Mouse (Mus musculus) limb, embryonic 14.5 days (tissue): ENCODE results near the gene Klhl35. TPM values are rescaled to one million over a fixed set of nuclear protein-coding genes. Genes with fewer than 3 reads are reported as not detected.

Experiments used
- ATAC-seq: fragments of 200-750 bp; cut with Nextera tagmentation; 2 replicates; pipeline ENCODE4 v1.8.0; 2017; ENCODE audit warnings: low read depth, moderate number of reproducible peaks, moderate TSS enrichment; ENCODE audit not compliant: low FRiP score
- DNase-seq: peaks from one replicate; pipeline ENCODE4 v3.0.0-alpha.2; 2015; ENCODE audit warnings: low spot score
- H3K27ac ChIP-seq: fragments of 300-500 bp; sonication (generic); replicated peaks from 2 replicates; pipeline ENCODE4 v1.5.1; 2014; ENCODE audit warnings: low read depth, mild to moderate bottlenecking, low read length, moderate library complexity, mixed read lengths
- H3K27me3 ChIP-seq: fragments of 300-500 bp; sonication (generic); 2 replicates; pipeline ENCODE4 v1.6.1; 2014; ENCODE audit warnings: low read length, mixed read lengths; ENCODE audit not compliant: control insufficient read depth, insufficient read depth
- H3K36me3 ChIP-seq: fragments of 300-500 bp; sonication (generic); 2 replicates; pipeline ENCODE4 v1.6.1; 2014; ENCODE audit warnings: mild to moderate bottlenecking, low read length, moderate library complexity, mixed read lengths; ENCODE audit not compliant: control insufficient read depth, insufficient read depth
- H3K4me1 ChIP-seq: fragments of 300-500 bp; sonication (generic); 2 replicates; pipeline ENCODE4 v1.6.1; 2014; ENCODE audit warnings: antibody characterized with exemption, low read length, mixed read lengths; ENCODE audit not compliant: control insufficient read depth, insufficient read depth
- H3K4me2 ChIP-seq: fragments of 300-500 bp; sonication (generic); replicated peaks from 2 replicates; pipeline ENCODE4 v1.6.1; 2014; ENCODE audit warnings: low read depth, mild to moderate bottlenecking, low read length, moderate library complexity; ENCODE audit not compliant: severe bottlenecking
- H3K4me3 ChIP-seq: fragments of 300-500 bp; sonication (generic); replicated peaks from 2 replicates; pipeline ENCODE4 v1.5.1; 2014; ENCODE audit warnings: low read length
- H3K9ac ChIP-seq: fragments of 300-500 bp; sonication (generic); 2 replicates; pipeline ENCODE4 v1.6.1; 2014; ENCODE audit warnings: mild to moderate bottlenecking, low read depth, low read length, moderate library complexity; ENCODE audit not compliant: severe bottlenecking
- H3K9me3 ChIP-seq: fragments of 300-500 bp; sonication (generic); 2 replicates; pipeline ENCODE4 v1.6.1; 2016; ENCODE audit warnings: low read length; ENCODE audit not compliant: control insufficient read depth
- POLR2A ChIP-seq: fragments of 200-500 bp; IDR thresholded peaks from 2 replicates; pipeline ENCODE4 v1.8.0; 2012; ENCODE audit warnings: inconsistent platforms, mild to moderate bottlenecking, moderate library complexity, borderline replicate concordance; ENCODE audit not compliant: insufficient read depth, insufficient read length; ENCODE audit errors: extremely low read depth
- WGBS: fragments of 180-500 bp; shearing (Covaris S2); extraction: QIAGEN DNeasy Blood & Tissue Kit; methylation state at CpG from one replicate; pipeline ENCODE4 v1.1.7; 2014; 5-methylcytosine and 5-hydroxymethylcytosine counted together
- polyA plus RNA-seq, 2 experiments: library from polyadenylated mRNA; depleted of rRNA in 1 of 2; stranded (reverse) in 1 of 2; unstranded in 1 of 2; fragments of >200 nt; fragmentation: Nextera tagmentation in 1 of 2; extraction: Ambion mirVana in 1 of 2; gene quantifications; 2 replicates each; pipeline versions ENCODE4 v1.2.1 to v1.2.3; 2012 to 2014

Gene Klhl35
- polyA plus RNA-seq, 2 experiments, result 1.5 to 1.8 TPM

DNA sequence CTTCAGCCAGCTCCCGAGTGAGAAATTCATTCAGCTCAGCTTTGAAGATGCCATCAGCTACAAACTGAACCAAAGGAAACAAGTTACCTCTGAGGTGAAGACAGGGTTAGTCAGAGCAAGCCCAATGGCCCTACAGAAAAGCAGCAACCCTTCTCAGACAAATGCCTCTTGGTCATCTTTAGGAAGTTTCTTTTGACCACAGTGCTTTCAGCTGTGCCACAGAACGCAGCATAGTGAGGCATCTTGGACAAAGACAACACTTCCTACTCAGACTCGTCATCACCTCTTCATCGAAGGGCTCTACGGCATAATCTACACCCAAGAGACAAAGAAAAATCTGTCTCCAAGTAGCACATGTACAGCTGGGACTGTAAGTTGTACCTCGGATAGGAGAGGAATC lies 16.8 kb downstream of the Klhl35 start:
- TF ChIP-seq POLR2A, result no peak
- Histone ChIP-seq H3K27ac (0 out of 2 replicates have a peak overlapping the region, but pooled peaks have one; percentile 84), H3K9ac (peak overlapping the region; percentile 95), H3K9me3 (no peaks in the 10 kb centered on the region), H3K4me1 (peaks cover 16% of the 10 kb centered on the region), H3K4me2 (peak overlapping the region; percentile 75), H3K36me3 (peaks cover 48% of the 10 kb centered on the region), H3K4me3 (peak overlapping the region; percentile 89), H3K27me3 (no peaks in the 10 kb centered on the region)
- DNase-seq, result no peak
- WGBS, result 3% methylated on average over 6 of the region's 6 CpGs
- ATAC-seq, result no peak

DNA sequence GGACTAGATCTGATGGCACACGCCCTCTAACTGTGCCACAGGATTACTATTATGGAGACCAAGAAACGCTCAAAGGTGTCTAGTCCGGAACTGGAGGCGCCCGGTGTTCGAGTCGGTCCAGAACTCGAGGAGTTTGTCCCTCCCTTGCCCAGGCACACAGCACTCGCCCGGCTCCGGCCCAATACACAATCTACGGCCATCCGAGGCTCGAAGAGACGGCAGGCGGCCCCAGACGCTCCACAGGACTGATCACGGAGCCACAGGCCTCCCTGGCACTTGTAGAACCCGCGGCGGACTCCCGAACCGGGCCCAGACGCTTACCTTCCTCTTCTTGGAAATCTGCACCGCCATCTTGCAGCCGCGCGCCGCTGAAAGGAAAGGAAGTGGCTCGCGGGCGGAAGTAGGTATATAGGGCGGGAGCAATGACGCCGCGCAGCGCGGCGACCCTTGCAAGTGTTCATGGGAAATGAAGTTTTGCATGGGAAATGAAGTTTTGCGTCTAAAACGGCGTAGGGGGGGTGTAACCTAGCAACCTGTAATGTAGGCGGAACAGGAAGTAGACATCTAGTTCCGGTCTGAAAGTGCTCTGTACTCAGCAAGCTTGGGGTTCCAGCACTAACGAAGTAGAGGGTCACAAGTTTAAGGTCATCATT lies 17.6 kb downstream of the Klhl35 start, which contains the start of gene Rps3:
Gene Rps3, minus strand, starts transcription at position 468 of the 653 bp plus-strand sequence.
- H3K4me1 ChIP-seq, result peaks cover 16% of the 10 kb centered on the region
- peak within 1 kb of the TSS; percentile 75 for H3K4me2 ChIP-seq
- H3K9ac ChIP-seq, result peak within 1 kb of the TSS; percentile 95
- peak within 1 kb of the TSS; percentile 84 for H3K27ac ChIP-seq
- ATAC-seq (peak; percentile 97), DNase-seq (peak; percentile 98)
- H3K27me3 ChIP-seq, result no peaks in the 10 kb centered on the region
- peak; percentile 97; the same call in 1 of the 2 replicates for TF ChIP-seq POLR2A
- peaks cover 40% of the 10 kb centered on the region for H3K36me3 ChIP-seq
- H3K4me3 ChIP-seq, result peak within 1 kb of the TSS; percentile 89
- WGBS, result under 1% methylated on average over 40 of the region's 45 CpGs
- no peaks in the 10 kb centered on the region for H3K9me3 ChIP-seq

DNA sequence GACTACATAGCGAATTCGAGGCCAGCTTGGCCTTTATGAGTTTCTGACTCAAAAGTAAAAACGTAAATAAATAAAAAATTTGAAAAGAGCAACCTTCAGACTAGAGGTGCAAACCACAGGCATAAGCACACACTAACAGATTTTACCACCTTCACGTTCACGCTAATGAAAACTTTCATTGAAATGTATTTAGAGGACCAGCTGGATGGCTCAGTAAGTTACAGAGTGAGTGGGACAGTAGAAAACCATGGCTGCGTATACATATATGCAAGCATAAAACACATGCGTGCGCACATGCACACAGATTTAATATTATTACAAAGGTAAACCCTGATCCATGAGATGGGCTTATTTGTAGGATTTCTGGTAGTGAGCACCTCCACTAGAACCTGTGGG lies 18.1 kb downstream of the Klhl35 start:
- H3K4me2 ChIP-seq, result peak overlapping the region; percentile 54
- no peaks in the 10 kb centered on the region for H3K9me3 ChIP-seq
- 0 out of 2 replicates have a peak overlapping the region, but pooled peaks have one; percentile 95 for H3K9ac ChIP-seq
- ATAC-seq, result no peak
- peaks cover 16% of the 10 kb centered on the region for H3K4me1 ChIP-seq
- H3K27ac ChIP-seq, result no peak overlapping the region
- peaks cover 35% of the 10 kb centered on the region for H3K36me3 ChIP-seq
- TF ChIP-seq POLR2A, result no peak
- DNase-seq, result no peak
- H3K27me3 ChIP-seq, result no peaks in the 10 kb centered on the region
- WGBS, result 46% methylated on average over 8 of the region's 8 CpGs
- H3K4me3 ChIP-seq, result peak overlapping the region; percentile 89

DNA sequence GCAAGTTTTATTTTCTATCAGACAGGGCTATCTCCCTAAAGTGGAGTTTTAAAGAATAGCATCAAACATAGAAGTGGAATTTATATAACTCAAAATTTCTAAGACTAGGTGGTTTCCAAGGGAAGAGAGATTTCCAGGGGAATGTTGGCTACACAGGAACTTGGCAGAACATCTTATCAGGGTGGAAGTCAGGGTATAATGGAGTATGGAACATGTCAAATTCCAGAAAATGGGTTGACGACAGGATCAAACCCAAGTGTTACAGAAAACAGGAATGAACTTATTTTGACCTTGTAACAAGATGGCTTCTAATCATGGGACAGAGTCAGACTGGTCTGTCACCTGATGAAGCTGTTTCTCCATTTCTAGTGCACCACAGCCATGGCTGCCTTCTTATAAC lies 18.9 kb downstream of the Klhl35 start:
- Histone ChIP-seq H3K27me3 (no peaks in the 10 kb centered on the region), H3K9me3 (no peaks in the 10 kb centered on the region), H3K36me3 (peaks cover 28% of the 10 kb centered on the region), H3K4me3 (no peak overlapping the region), H3K4me2 (no peak overlapping the region), H3K4me1 (peaks cover 16% of the 10 kb centered on the region), H3K27ac (no peak overlapping the region), H3K9ac (no peak overlapping the region)
- no peak for DNase-seq
- TF ChIP-seq POLR2A, result no peak
- no peak for ATAC-seq
- WGBS, result 86% methylated on average over 1 of the region's 1 CpGs

DNA sequence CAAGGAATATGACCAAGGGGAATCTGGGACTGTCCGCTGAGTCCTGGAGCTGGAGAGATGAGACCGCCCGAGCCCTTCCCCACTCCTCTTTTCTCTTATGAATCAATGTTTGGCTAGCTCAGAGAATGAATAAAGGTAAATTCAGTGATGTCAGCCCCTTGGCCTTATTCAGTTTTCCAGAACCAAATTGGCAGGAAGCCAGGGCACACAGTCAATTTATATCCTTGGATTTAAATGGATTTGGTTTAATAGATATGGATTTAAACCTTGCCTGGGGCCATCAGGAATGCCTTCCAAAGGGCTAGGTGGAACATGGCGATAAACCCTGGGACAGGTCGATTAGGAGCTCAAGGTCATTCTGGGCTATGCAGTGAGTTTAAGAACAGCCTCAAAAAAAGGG lies 23.9 kb downstream of the Klhl35 start:
- no peak overlapping the region for H3K4me3 ChIP-seq
- no peaks in the 10 kb centered on the region for H3K27me3 ChIP-seq
- no peak for TF ChIP-seq POLR2A
- DNase-seq, result peak; percentile 64
- H3K9ac ChIP-seq, result no peak overlapping the region
- H3K36me3 ChIP-seq, result no peaks in the 10 kb centered on the region
- no peak overlapping the region for H3K4me2 ChIP-seq
- no peaks in the 10 kb centered on the region for H3K9me3 ChIP-seq
- ATAC-seq, result no peak
- no peak overlapping the region for H3K27ac ChIP-seq
- WGBS, result 66% methylated on average over 5 of the region's 5 CpGs
- no peaks in the 10 kb centered on the region for H3K4me1 ChIP-seq

DNA sequence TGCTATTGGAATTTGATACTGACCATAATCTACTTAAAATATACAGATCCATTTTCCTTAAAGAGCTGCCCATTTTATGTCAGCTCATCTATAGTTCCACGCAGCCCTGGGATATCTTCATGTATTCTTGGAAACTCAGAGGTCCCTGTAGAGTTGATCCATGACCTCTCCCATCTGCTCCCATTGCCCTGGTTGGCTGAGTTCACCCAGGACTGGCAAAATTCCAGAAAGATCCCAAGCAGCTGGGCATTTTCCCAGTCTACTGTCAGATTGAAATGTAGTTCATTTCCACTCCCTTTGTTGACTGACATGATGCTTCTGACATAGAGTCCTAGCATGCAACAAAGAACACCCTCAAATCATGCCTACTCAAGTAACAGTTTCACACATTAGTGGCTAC lies 33.3 kb downstream of the Klhl35 start:
- no peaks in the 10 kb centered on the region for H3K36me3 ChIP-seq
- no peaks in the 10 kb centered on the region for H3K9me3 ChIP-seq
- no peaks in the 10 kb centered on the region for H3K4me1 ChIP-seq
- no peaks in the 10 kb centered on the region for H3K27me3 ChIP-seq
- no peak overlapping the region for H3K4me3 ChIP-seq
- 73% methylated on average over 1 of the region's 1 CpGs for WGBS
- no peak for DNase-seq
- no peak for TF ChIP-seq POLR2A
- H3K27ac ChIP-seq, result no peak overlapping the region
- H3K9ac ChIP-seq, result no peak overlapping the region
- H3K4me2 ChIP-seq, result no peak overlapping the region
- ATAC-seq, result no peak
